Mouse (Mus musculus) C2C12 (cell line): ENCODE measurements around the gene G0s2.

ENCODE experiments used
- CEBPB ChIP-seq: IDR thresholded peaks from one replicate; pipeline ENCODE4 v1.6.1; 2011; ENCODE audit warnings: low read depth, mild to moderate bottlenecking, control low read depth, moderate library complexity
- MAX ChIP-seq: IDR thresholded peaks from one replicate; pipeline ENCODE4 v1.6.1; 2011; ENCODE audit warnings: mild to moderate bottlenecking, control low read depth
- MYOD1 ChIP-seq: IDR thresholded peaks from one replicate; pipeline ENCODE4 v1.6.1; 2011; ENCODE audit warnings: low read depth; ENCODE audit not compliant: control insufficient read depth, insufficient read length

DNA sequence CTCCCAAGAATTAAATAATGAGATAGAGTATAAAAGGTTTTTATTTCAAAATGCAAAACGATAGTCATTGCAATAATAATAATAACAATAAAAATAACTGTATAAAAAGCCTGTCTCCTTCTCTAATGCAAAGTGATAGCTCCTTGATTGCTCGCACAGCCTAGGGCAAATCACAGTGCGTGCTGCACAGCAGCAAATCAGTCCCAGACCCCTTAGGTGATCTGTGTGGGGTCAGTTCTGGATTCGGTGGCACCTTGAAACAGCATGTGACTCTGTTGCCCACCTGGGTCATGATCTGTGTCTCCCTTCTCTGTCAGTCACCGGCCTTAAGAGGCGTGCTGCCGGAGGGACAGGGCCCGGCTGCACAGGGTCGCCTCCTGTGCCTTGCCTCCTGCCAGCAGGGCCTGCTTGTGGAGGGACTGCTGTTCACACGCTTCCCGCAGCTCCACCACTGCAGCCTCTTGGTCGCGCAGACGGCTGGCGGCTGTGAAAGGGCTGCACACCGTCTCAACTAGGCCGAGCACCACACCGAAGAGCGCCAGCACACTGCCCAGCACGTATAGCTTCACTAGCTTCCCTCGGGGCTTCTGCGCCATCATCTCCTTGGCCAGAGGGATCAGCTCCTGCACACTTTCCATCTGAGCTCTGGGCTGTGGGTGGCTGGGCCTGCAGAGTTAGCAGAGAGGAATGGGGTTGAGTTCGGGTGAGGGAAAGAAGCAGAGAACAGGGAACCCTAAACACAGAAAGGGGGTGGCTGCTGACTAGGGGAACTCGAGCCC lies 691 bp downstream of the G0s2 start:
- no peak for TF ChIP-seq MAX
- no peak for TF ChIP-seq CEBPB
- no peak for TF ChIP-seq MYOD1
